Mouse (Mus musculus) right cerebral cortex, postnatal 14 days (tissue): ENCODE measurements at regions not wholly inside any gene's neighbourhood (a gene's known extent, or its start where the extent isn't known, plus 50 kb on each side); places are given as distances from the start of the nearest gene placed in this dataset.

Source experiments
- DNase-seq: peaks from one replicate; pipeline ENCODE4 v3.0.0; 2022

DNA sequence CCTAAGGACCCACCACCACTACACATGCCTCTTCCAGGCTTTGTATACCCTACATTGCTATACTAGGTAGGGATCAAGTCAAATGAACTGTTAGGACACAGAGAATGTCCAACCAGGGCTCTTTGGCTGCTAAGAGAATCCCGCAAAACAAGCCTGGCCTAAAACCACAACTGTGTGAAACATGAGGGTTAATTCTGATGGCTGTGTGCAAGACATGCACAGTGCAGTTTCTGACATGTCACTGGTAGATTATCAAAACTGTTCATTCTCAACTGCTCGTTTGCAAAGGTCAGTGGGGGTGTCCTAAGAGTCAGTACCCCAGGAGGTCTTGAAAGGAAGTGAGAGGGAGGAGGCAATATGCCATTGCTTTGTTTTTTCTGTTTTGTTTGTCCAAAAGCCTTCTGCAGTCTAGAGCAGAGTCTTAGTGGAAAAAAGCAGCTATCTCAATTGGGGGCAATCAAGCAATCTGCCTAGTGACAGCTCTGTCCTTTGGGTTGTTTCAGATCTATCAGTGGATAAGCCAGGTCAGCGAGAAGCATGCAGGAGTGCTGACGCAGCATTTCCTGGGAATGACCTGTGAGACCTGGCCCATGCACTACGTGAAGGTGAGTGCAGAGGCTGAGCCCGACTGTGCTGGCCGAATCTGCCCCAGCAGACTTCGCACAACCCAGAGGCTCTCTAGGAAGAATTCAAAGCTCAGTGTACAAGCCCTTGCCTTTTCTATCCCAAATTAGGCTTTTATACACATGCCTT, 151.3 kb upstream of the 4933402D24Rik start:
- DNase-seq = no peak

DNA sequence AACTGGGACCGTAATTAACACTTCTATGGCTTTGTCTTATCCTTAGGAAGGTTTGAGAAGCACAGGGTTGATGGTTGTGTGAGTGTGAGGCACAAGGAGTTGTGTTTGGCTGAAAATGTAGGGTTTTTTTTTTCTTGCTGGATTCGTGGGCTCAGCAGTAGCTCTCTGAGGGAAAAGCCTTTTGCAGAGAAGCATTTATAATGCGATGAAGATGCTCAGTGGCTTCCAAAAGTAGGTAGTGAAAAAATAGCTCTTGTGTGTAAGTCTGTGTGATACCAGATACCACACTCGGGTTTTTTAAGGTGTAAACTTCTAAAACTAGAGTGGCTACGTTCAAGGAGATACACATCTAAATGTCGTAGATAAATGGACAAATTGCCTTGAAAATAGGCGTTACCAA, 149.1 kb upstream of the 4933402D24Rik start:
- no peak for DNase-seq

DNA sequence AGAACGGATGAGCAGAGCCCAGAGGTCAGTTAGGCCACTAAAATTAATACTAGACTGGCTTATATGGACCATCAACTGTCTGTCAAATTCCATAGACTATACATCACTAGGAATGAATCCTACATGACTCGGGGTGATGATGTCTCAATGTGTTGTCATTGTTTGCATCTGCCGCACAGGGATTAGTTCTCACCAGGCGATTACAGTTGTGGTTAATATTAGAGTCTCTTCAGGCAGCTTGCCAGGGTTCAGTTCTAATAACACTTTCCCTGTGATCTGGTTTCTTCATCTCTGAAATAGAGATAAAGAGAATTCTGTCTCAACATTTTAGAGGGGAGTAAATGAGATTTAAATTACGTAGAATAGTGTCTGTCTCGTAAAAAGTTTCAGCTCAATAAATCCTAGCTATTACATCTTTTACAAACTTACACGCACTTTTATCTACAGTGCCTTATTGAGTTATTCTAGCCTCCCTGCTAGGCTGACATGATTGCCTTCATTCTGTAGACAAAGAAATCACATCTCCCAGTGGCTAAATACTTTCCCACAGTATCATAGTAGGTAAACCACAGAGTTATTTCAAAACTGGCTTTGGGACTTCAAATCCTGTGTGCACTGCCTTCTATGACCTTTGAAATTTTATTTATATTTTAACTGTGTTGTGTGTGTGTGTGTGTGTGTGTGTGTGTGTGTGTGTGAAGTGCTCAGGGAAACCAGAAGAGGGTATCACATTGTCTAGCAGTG, 148.0 kb upstream of the 4933402D24Rik start:
- DNase-seq = no peak

DNA sequence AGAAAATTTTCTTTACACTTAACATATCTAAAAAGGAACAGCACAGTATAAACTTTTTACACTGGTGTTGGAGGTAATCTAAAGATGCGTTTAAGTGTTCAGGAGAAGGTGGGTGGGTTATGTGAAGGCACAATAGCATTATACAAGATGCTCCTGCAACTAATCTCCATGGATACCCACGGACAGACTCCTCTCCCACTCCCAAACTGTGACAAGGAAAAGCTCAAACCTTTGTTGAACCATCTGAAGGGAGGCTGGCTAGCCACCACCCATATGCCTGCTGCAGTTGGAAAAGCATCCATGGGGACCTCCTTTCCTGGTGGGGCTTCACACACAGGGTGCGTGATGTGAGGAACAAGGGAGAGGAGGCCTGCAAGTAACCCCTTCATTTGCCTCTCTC, 141.7 kb upstream of the 4933402D24Rik start:
- DNase-seq = no peak

DNA sequence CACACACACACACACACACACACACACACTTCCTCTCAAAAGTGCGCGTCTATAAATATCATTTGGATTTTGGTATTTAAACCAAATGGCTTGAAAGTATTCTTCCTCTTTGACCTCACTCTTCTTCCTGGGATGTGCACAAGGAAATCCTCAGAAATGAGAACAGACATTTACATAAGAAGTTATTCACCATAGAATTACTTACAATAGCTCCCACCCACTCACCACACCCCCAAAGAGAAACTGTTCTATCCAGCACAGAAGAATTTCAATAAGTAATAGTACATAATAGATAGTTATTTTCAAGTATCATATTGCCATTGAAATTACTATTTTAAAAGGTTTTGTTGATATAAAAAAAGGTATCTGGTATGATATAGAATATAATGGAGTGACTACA, 140.1 kb upstream of the 4933402D24Rik start:
- no peak for DNase-seq

DNA sequence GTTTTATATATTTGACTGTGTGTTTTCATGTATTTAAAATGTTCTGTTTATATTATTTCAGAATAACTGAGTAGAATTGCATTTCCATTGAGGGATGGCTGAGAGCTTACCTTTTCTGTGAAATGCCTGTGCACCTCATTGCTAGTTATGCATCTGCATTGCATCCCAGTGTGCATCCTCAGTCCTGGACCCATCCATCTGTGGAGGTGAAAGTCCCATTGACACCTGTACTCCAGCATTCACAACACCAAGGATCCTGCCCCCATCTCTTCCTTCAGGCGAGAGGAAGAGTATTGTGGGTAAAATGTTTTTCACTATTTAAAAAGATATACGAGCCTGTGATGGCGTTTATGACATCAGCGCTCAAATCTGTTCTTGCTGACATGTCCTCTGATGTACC, 134.6 kb upstream of the 4933402D24Rik start:
- DNase-seq = no peak

DNA sequence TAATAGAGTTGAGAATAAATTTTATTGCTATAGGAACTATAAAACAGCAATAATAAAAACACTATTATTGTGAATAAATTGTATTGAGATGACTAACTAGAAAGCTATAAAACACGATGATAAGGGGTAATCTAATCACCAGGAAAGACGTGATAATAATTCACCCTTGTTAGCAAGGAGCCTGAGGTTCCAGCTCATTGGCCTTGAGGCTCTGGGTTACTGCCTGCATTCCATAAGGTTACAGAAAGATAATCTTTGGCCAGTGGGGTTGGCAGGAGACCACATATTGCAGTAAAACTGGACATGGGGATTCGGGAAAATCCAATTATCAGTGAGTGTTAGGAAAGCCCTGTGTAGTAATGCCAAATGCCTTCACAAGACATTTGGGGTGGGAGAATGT, 134.1 kb upstream of the 4933402D24Rik start:
- no peak for DNase-seq

DNA sequence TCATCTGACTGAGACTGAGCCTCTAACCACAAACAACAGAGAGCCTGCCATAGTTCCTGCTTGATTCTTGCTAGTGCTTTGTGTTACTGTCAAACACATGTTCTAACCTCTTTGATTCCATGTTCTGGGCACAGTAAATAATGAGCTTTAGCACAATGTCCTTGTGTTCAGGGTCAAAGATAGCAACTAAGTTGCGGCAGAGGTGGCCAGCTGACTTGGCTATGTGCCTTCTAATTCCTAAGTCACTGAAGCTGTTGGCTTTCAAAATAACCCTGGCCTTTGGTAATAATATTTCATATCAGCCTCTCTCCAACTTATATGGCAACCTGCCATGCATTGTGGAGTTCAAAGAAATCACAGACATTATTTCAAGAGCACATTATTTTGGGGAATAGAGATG, 133.3 kb upstream of the 4933402D24Rik start:
- DNase-seq = no peak

DNA sequence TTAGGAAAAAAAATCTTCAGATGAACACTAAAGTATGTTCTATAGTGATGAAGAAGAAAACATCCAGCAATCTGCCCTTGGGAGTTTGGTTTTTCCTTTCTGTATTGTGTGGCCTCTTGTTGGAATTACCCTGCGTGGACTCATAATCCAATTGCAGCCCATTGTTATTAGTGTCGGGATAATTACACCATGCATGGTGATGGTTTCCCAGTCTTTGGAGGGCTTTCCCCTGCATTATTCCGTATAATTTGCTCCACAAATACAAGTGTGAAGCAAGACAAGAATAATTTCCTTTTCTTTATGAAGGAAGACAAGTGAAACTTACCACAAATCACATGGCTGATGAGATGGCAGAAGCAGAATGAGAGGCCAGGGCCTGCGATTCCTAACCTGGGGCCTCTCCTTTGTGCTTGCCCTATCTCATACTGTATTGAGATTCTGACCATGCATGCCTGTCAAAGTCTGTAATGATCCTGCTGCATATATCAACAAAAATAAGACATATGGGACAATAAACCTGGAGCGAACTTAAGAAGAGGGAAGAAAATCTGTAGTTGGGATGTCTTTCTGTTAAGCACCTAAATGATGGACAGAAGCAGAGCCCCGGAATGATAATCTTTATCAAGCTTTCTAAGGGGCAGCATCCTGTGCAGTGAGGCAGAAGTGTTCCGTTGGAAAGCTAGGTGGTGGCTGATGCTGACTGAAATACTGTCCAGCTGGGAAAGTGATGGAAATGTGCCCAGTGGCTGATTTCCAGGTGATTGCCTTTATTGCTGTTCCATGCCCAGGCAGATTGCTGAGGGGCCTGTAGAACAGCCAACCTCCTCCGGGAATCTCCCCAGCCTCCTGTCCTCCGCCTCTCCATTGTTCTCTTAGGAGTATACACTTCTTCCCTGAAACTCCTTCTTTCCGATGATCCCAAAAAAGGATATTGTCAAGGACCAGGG, 130.8 kb upstream of the 4933402D24Rik start:
- no peak for DNase-seq

DNA sequence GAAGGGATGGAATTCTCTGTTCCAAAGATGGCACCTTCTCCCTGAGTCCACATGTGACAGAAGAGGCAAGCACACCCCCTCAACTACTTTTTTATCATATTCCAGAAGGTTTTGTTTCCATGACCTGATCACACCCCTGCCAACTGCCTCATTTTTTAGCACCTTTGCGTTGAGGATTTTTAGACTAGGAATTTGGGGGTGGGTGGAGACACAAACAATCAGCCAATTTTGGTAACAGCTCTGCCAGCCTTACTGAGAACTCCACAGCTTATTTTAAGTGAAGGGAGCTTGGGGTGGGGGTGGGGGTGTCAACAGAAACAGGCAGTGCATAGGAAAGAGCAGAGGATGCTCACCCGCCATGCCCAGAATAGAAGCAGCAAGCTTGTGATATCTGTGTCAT, 129.7 kb upstream of the 4933402D24Rik start:
- no peak for DNase-seq

DNA sequence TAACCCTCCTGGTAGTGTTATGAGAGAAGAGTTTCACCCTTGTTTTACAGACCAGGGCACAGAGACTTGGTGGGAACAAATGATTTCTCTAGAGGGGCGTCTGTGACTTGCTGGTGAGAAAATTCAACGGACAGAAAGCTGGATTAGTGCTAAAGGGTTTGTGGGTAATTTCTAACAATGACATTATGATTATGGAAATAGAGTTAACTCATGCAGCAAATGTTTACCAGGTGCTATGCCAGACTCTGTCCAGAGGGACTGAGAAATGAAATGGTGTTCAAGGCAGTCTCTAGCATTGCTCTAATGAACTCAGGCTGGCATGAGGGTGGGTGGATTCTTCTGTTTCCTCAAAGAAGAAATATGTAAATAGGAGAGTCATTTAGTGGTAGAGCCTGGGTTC, 128.5 kb upstream of the 4933402D24Rik start:
- no peak for DNase-seq

DNA sequence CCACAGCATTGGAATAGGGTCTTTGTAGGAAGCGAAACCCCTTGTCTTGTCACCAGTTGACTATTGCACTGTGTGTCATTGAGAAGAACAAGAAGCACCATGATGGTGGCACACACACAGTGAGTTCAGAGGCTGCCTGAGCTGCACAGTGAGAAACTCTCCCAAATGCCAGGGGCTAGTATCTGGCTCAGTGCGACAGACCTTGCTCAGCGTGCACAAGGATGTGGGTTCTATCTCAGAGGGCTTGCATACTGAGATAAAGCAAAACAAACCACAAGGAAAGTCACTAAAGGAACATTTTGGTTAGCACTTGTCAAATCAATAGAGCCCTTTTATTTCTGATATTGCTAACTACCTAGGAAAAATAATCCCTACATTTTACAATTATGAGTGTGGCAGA, 110.5 kb upstream of the 4933402D24Rik start:
- no peak for DNase-seq

DNA sequence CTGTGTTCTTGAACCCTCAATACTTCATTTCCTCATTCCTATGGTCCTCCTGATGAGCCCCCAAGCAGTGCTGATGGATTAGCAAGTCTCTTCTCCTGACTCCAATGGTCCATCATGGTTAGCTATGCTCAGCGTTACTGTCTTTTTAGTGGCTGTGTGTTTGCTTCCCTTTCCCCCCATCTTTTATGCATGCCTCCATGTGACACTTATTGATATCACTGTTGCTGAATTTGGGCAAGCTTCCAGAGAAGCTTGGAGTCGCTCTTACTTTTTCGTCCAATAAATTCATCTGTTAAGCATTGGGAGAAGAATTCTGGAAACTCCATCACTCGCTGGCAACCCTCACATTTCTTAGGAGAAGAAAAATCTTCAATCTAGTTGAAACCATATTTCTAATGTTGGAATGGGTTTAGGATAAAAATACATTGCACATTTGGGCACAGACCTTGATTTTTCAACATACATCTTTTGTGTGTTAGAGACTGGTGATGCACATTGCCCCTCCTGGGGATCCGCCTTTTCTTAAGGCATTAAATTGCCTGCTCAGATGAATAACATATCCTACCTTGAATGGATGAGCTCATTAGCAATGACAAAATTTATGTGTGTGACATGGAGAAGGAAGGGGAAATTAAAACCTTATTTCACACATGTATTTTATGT, 107.7 kb upstream of the 4933402D24Rik start:
- DNase-seq = no peak

DNA sequence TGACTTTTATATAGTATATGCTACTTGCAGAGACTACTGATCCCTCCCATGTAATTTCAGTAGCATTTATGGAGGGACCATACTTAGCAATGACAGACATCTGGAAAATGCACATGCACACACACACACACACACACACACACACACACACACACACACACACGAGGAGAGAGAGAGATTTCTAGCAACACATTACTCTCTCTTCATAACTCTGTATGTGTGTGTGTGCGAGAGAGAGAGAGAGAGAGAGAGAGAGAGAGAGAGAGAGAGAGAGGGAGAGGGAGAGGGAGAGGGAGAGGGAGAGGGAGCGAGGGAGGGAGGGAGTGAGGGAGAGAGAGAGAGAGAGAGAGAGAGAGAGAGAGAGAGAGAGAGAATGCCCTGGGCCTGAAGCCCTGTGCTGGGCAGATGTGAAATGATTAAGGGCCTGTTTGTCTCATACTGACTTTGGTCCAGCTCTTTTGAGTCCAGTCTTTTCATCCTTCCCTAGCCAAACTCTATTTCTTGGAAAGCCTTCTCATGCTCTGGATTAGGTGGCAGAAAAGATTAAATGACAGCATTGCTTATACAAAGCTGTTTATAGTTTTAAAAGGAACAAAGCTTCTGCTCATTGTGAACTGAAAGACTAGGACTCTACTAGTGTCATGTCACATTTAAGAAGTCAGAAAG, 106.4 kb upstream of the 4933402D24Rik start:
- no peak for DNase-seq

DNA sequence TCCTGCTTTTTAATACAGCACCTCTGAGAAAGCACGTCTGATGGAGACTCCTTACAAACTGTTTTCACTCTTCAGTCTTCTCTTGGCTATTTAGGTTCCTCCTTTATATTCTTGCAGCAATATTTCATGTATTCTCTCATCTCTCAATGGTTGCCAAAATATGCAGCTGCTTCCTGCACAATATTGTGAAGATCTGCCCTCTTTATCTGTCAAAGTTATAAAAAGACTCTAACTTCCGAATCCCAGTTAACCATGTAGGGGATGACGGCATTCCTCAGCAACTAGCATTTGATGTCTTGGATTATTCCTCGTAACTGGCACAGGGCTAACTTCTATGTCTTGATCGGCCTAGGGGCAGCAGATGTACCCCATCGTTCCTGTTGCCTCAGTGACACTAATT, 102.8 kb upstream of the 4933402D24Rik start:
- no peak for DNase-seq

DNA sequence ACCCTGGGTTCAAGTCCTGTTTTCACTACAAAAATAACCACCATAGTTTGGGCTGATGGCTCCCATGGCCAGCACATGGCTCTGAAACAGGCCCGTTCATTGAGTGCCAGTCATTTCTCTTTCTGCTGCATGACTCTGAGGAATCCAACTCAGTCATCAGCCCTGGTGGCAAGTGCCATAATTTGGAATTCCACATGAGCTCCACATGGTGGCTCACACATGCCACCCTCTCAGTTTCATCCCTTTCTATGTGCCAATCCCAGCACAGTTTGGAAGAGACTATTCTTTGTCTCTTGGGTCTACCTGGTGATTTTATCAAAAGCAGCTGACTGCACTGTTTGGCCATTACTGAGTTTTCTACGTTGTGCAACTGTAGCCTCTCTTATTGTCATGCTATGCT, 100.3 kb upstream of the 4933402D24Rik start:
- no peak for DNase-seq

DNA sequence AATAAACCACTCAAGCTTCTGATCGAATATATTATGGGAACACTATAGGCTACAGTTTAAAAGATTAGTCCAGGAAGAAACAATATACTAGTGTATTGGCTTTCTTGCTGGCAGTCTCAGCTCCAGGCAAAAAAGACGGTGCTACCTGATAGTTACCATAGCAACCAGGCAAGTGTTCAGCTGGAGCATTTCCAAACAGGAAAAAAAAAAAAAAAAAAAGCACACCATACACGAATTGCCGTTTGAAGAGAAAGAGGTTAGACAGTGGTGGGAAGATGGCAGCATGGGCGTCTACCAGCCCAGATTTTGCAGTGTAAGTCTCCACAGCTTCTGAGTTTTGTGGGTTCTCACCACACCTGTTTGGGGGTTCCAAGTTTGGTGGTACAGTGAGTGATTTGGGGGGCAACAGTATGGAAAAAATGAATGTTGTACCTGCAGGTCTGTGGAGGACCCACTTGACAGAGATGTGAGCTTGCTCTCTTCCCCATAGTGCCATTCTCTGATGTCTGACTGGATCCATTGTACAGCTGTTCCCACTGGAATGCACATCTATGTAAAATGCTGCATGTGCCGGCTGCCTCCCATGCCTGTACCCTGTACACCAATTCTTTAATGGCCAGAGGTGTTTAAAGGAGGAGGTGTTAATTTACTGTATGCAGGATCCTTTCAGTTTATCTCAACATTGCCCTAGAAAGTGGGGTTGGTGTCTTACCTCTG, 89.0 kb upstream of the 4933402D24Rik start:
- DNase-seq = no peak

DNA sequence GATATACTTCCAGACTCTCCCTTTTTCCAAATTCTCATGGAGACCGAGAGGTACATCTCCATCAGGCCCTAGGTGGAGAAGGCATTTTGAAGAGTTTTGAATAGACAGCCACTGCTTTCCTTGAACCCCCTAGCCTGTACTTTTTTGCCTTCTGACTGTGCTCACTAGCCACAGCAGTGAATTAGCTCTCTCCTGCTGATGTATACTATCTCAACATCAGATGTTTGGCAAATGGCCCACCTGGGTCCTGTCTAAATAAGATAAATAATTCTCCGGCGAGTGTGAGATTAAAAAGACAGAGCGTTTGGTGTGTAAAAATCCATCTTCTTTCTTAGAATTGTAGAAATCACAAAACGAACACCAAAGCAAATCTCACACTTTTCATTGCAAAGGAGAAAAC, 88.4 kb upstream of the 4933402D24Rik start:
- no peak for DNase-seq

DNA sequence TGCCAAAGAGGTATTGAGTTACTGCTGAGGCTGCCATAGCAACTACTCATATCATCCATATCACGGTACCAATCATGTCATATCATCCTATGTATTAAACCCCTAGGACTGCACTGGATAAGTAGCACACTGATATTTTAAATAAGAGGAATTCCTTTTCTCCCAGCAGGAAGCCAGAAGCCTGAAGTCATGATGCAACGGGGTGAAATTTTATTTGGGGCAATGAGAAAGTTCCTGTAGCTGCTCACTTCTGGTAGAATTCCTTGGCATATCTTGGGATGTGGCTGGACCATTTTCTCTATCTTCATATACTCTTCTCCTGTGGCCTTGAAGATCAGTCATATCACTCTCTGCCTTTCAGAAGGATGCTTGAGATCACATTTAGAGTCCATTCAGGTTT, 87.3 kb upstream of the 4933402D24Rik start:
- no peak for DNase-seq

DNA sequence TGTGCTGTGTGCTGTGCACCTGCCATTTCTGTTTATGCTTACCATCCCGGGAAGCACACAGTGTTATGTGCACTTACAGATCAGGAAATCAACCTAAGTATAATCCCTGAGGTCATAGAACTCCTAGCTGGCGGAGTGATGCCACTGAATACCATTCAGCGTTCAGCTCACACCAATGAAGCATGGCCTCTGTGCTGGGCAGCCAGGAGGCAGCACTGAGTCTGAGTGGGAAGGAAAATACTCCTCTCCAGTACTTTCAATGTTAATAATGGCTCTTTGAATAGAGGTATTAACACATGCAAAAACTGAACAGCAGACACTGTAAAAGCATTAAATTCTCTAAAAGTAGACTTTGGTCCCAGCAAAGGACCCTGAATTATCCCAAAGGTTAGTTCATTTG, 85.7 kb upstream of the 4933402D24Rik start:
- DNase-seq = no peak

DNA sequence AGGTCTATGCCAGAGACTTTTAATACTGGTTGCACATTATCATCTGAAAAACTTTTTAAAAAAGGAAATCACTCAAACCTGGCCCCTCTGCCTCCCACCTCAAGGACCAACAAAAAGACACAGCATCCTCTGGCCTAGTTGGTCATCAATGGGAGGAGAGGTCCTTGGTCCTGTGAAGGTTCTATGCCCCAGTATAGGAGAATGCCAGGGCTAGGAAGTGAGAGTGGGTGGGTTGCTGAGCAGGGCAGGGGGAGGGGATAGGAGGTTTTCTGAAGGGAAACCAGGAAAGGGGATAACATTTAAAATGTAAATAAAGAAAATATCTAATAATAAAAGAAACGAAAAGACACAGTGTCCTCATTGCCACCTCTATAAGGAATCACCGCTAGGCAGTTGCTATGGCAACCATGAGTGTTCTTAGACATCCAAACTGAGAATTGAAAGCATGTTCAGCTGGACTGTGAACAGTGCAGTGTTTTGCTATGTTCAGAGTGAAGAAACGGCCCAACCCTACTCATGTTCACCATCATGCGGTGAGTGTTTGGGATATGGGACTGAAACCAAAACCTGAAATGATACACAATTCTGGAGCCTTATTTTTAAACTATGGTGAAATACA, 82.5 kb upstream of the 4933402D24Rik start:
- no peak for DNase-seq
